Mouse (Mus musculus): Measurements from ENCODE around the gene Osbpl9.

The Osbpl9 gene

DNA sequence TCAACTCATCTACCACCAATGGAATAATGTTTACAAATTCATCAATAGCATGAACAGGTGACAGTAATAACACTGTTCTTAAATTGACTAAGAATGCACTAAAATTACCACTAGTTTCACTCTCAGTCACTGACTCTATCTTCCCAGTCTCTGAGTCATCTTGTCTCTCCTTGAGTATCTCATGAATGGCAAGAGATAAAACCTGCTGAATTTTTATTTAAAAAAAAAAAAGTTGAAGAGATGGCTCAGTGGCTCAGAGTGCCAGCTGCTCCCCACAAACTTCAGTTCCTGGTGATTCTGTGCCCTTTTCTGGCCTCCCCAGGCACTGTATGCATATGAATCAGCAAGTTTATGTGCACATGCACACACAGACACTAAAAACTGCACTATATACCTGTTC, 96.8 kb downstream of the Osbpl9 start:
- in situ Hi-C loops (cut with MseI, MboI): no loop called here

DNA sequence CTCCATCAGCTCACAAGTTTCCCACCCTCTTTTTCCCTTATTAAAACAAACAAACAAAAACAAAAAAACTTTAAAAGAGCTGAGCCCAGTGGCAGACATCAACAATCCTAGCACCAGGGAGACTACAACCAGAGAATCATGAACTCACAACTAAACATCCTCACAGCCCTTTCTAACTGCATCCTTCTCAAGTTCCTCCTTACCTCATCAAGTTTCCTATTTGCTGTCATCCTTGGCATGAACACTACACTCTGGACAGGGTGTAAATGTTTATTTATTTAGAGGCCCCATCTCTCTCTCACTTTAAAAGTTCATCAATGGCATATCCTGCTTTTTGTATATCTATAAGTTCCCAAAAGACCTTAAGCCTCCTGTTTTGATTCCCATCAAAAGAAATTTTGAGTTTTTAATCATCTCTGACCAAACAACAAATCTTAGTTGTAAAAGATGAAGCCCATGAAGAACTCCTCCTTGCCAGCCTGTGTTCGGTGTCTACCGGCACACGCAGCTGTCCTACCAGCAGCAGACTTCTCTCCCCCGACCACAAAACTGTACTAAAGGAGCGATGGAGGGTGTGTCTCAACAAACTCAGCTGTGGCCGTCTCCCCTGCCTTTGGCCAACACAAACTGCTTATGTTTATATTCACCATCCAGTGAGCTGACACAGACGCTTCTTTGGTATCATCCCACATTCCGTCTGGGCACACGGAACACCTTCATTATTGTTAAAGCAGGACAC, 98.8 kb downstream of the Osbpl9 start:
- in situ Hi-C loops (cut with MseI, MboI): no loop called here

DNA sequence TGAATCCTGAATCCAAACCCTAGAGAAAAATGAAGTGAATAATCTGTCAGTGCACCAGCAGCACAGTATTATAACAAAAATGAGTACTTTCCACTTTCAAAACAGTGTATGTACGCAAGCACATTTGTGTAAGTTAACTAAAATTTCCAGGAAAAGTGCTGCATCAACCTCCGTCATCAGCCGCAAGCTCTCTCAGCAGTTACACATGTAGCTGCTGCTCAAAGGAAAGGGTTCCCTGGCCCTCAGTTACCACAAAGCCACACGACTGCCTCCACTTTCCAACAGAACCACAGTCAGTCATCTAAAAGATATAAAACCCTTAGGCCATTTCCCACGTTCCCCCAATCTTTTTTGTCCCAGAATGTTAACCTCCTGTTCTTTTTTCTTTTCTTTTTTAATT, 99.5 kb downstream of the Osbpl9 start:
- in situ Hi-C loops (cut with MseI, MboI): no loop called here

DNA sequence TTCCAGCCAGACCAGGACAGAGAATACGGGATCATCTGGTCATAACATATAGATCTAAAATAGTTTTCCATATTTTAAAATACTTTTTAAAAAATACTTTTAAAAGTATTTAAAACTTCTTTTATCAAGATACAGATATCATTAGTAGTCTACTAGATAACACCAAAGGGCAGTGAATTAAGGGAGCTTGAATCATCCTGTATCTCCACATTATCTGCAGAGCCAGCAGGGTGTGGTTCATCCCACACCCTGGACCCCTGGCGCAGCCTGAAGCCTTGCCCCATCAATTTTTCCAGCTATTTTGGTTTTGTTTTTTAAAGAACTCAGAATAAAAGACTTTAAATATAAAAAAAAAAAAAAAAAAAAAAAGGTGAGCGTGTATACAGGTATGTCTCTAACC, 103.2 kb downstream of the Osbpl9 start:
- in situ Hi-C loops (cut with MseI, MboI): no loop called here

DNA sequence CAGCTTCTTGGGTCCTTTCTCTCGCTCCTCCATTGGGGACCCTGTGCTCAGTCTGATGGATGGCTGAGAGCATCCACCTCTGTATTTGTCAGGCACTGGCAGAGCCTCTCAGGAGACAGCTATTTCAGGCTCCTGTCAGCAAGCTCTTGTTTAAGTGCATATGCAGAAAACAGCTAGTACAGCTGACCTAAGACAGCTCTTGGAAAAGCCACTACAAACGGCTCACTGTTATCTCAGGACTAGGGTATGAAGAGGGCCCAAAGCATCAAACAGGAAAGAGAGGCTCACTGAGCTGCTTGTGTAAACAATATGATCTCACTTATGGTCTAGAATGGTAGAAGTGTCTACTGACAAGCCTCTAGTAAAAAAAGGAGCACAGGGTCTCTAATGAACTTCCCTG, 107.8 kb downstream of the Osbpl9 start:
- in situ Hi-C loops (cut with MseI, MboI): no loop called here

DNA sequence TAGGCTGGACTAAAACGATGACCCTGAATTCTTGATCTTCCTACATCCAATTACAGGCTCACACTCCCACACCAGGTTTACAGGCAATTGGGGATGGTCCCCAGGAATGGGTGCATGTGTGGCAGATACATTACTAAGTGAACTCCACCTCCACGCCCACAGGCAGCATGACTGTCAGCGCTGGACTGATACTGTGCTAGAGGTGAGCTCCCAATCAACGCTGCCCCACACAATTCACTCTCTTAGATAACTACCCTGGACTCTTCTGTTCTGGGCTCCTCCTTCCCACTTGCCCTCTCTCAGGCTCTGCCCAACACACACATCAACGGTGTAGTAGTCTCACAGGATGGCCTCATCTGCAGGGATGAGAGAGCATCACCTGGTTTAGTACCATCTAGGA, 109.7 kb downstream of the Osbpl9 start:
- in situ Hi-C loops (cut with MseI, MboI): no loop called here

DNA sequence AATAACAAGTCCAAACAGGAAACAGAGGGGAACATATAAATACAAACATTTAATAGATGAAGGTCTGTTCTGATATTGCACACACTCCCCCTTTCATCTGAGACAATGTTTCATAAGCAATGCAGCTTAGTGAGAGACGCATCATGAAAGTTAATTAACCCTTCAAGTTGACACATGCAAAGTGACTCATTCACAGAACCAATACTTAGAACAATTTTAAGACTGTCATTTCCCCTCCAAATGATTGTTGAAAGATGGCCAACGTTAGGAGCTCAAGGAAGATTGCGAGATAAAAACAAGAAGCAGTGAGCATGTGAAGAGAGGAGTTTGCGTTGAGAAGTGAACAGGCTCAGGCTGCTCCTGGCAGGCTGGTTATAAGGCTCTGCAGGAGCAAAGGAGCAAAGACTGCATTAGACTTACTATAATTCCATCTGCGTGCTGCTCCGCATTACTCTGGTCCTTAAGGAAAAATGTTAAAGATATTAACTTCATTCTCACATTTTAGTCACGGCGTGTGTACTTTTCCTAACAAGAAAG, 110.8 kb downstream of the Osbpl9 start:
- in situ Hi-C loops (cut with MseI, MboI): no loop called here

DNA sequence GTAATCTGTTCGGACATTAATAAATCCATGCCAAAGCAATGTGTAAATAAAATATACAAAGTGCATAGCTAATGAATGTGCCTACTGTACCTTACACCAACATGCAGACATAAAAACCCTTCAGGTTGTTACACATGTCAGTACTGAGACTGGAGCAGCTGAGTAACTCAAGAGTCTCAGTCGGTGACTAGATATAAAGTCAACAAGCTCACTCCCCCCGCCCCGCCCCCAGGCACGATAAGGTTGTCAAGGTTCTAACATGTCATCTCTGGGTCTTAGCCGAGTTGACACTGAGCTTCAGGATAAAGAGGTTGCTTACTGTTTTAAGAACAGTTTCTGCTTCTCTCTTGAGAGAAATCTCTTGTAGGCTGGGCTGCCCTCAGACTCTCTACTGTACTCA, 112.1 kb downstream of the Osbpl9 start:
- in situ Hi-C loops (cut with MseI, MboI): no loop called here

DNA sequence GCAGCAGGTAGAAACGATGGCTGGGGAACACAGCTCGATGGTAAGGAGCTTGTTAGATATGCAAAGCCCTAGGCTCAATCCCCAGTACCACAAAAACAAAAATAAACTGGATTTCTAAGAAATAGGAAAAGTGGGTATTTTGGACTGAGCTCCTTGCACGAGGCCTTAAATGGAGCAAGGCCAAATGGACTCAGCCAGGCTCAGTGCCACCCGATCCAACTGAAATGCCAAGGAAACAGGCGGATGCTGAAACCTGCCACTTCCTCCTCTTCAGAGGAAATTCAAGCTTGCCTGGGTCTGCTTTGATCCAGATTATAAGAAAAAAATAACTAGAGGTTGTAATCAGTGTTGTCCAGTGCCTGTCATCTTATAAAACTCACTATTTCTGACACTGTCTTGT, 112.9 kb downstream of the Osbpl9 start:
- in situ Hi-C loops (cut with MseI, MboI): no loop called here

DNA sequence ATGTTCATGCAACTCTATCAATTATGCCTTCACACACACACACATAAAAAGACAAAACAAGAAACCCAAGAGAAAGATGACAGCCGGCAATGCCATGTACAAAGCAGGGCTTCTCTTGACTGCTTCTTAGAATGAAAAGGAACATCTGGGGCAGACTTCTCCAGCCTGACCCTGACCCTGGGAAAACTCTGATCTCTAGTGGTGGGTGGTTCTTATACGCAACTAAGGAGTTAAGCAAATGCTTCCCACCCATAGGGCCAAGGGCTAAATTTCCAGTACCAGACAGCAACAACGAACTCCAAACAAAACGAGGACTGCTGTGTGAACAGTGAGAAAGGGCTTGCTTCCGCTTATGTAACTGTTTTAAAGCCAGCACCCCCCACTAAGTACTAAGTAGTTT, 122.0 kb downstream of the Osbpl9 start:
- in situ Hi-C loops (cut with MseI, MboI): no loop called here

DNA sequence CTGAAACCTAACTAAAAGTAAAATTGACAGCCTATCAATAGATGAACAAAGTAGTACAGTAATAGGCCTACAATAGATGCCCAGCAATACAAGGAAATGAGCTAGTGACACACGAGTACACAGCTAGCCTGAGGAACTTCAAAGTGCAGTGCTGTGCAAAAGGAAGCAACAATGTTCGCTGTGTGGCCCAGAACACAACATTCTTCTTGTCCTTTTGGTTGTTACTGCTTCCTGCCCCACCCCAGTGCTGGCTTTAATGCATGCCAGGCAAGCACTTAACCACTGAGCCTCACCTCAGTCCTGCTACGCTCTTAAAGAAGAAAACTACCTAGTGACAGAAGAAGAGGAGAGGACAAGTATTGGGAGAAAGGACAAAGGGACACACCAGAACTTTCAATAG, 122.4 kb downstream of the Osbpl9 start:
- in situ Hi-C loops (cut with MseI, MboI): no loop called here

DNA sequence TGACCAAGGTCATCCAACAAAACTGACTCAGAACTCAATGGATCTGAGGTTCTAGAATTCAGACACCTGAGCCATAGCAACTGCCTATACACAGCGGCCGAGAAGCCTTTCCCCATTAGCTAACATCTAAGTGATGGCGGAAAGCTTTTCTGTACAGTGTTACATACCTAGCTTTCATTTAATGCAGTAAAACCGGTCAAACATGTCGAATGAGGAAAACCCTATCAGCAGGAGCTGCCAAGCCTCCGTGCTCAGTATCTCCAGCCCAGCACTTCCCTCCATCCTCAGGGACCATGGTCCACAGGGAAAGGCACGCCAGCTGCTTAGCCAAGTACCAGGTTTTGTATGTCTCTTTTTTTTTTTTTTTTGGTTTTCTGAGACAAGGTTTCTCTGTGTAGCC, 123.1 kb downstream of the Osbpl9 start:
- in situ Hi-C loops (cut with MseI, MboI): no loop called here

DNA sequence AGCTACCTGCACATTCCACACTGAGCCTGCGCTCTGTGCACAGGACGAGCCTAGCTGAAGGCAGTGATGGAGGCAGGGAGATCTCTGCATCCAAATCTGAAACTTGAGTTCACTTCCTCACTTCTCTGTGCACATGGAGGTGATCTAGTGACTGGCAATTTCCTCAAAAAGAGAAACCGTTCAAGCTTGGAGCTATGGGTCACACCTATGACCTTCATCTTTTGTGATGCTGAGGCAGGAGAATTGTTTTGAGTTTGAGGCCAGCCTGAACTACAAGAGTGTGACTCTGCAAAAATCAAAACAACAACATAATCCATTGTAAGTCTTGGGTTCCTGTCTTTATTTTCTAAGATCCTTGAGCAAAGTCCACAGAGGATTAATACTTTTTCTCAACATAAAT, 128.8 kb downstream of the Osbpl9 start:
- in situ Hi-C loops (cut with MseI, MboI): no loop called here

DNA sequence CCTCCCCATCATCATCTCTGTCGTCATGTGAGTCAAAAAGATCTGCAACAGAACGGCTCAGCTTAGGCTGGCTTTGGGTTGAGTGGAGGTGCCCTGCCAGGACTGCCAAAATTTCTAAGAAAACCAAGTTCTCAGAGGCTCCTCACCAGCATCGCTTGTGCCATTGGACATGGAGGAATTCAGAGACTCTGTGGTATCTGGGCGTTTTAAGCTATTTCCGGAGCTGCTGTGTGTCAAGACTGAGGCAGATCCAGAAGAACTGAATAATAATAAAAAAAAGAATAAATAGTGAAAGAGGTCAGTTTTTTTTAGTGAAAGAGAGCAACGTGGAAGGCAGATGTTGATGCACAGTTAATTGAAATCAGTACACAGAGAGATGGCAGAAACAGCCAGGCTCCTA, 129.2 kb downstream of the Osbpl9 start:
- in situ Hi-C loops (cut with MseI, MboI): no loop called here

DNA sequence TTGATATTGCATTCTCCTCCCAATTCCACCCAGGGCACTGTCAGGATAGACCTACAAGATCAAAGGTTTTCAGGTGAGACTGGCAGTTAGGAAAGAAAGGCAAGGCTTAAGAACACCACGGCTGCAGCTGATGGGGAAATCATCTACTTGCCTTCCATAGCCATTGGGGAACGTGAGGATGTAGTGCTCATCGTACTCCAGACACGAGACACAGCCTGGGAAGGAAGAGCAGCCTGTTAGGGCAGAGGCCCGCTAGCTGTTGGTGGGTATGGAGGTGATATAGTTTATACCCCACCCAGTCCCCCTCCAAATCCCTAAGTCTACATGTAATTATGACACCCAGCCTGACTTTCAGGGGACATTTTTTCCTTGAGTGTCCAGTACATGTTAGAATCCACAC, 136.4 kb downstream of the Osbpl9 start:
- in situ Hi-C loops (cut with MseI, MboI): no loop called here

DNA sequence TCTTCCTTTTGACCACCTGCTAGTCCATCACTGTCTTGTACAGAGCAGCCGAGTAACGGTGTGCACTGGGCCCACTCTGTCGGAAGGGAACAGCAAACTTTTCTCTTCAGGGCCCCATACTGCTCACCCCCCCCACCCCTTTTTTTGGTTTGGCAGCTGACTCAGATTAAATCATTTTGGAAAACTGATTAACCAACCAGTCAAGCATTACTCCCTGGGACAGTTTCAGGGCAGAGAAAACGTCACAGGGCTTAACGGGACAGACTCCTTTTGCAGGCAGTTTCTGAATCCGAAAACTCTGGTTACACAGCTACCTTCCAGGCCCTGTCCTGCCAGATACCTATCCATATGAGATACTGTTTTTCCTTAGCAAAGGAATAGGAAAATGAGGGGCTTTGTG, 137.1 kb downstream of the Osbpl9 start:
- in situ Hi-C loops (cut with MseI, MboI): no loop called here

DNA sequence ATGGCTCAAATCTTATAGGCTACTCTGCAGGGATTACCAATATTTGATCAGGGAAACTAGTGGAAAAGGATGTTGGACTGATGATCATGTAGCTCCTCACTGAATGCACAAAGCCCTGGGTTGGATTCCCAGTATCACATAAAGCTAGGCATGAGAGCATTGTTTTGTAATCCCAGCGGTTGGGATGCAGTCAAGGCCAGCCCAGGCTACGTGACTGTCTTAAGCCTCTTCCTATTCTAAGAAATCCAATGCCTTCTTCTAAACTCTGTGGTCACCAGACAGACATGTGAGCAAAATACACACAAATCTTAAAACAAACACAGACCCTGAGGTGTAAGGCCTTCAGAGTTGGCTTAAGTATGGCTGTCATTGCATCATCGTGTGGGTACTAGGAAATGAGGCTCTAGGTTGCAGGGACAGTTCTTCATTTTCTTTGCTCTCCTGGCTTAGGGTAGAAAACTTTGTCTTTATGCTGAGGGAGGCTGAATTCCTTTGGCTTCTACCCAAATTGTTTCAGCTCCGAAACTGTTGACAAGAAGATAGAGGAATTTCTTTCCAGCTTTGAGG, 142.7 kb downstream of the Osbpl9 start:
- in situ Hi-C loops (cut with MseI, MboI): no loop called here

DNA sequence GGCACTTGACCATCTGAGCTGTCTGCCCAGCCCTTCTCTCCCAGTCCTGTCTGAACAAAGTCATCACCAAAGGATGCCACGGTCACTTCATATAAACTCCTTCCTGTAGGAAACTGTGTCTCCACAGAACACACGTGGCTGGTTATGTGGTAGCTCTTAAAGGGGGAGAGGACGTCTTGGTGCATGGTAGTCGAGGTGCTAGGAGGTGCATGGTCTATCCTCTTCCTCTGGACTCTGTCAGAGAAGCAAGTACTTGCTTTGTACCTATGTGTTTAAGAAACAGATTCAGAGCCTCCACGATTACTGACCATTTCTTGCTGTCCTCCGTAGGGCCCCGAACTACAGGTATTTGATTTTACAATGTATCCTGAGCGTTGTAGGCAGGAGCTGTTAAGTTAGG, 144.4 kb downstream of the Osbpl9 start:
- in situ Hi-C loops (cut with MseI, MboI): no loop called here

DNA sequence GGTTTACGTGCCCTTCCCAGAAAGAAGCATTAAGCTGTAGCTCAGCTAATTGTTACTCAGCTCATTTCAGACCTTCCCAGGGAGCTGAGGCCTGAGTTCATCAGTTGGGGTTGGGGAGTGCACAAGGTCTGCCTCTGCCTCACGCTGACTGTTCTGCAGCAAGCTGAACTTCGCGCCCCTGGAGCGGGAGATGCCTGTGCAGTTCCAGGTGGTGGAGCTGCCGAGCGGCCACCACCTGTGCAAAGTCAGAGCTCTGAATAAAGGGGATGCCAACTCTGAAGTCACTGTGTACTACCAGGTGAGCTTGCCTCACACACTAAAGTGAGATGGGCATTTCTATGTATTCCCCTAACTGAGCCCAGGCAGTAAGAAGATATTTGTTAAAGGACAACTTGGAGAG, 145.7 kb downstream of the Osbpl9 start:
- in situ Hi-C loops (cut with MseI, MboI): no loop called here

DNA sequence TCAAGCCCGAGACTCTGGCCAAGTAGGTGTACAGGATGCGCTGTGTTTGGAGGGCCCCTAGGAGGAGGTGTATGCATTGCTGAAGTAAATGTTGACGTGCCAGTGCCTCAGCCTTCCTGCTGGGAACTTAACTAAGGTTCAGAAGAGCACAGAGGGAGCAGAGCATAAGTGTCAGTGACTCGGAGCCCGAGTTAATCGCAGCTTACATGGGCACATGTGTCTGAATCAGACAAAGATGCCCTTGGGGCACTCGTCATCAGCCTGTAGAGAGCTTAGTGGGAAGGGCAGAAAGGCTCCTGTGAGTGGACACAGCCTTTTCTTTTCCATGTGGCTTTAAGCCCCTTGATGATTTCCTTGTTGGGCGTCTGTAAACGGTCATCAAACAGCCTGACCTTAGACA, 148.1 kb downstream of the Osbpl9 start:
- in situ Hi-C loops (cut with MseI, MboI): no loop called here

DNA sequence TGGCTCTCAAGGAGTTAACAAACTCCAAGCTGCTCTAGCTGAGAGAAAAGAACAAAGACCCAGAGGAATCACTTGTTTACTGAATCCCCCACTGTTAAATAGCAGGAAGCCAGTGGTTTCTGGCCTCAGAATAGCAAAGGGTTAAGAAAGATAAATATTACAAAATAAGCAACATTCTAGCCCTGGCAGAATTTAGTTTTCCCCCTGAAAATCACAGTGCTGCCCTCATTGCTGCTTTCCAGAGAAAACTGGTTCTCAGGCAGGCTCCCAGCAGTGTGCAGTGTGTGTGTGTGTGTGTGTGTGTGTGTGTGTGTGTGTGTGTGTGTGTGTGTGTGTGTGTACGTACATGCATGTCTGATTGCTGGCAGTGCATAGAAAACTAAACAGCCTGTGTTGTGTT, 149.8 kb downstream of the Osbpl9 start:
- in situ Hi-C loops (cut with MseI, MboI): no loop called here

DNA sequence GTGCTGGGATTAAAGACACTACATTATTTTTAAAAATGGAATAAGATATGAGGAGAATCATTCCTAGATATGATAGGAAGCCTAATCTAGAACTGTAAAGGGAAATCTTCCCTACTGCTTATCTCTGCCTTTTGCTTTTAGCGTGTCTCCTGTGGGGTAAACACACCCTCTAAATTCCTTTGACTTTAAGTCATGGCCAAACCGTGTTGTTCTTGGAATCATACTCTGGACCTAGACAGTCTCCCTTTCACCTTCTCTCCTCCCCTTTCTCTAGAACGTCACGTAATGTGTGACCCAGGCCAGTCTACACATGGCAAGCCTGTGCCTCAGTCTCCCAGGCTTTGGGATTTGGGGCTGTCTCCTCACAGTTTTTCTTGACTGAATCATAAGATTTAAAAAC, 153.8 kb downstream of the Osbpl9 start:
- in situ Hi-C loops (cut with MseI, MboI): no loop called here

DNA sequence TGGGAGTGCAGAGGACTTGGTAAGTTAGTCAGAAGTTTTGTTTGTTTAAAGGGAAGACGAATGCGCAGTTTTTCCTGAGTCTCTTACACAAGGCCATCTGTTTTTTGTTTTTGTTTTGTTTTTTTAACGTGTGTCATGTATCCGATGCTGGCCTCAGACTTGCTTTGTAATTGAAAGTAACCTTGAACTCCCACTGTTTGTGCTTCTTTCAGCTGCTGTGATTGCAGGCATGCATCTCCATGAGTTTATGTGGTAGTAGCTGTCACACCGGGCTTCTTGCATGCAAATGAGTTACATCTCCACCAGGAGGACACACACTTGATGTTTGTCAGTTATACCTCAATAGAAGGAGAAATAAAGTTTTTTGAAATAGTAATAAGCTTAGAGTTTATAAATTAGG, 158.3 kb downstream of the Osbpl9 start:
- in situ Hi-C loops (cut with MseI, MboI): no loop called here

DNA sequence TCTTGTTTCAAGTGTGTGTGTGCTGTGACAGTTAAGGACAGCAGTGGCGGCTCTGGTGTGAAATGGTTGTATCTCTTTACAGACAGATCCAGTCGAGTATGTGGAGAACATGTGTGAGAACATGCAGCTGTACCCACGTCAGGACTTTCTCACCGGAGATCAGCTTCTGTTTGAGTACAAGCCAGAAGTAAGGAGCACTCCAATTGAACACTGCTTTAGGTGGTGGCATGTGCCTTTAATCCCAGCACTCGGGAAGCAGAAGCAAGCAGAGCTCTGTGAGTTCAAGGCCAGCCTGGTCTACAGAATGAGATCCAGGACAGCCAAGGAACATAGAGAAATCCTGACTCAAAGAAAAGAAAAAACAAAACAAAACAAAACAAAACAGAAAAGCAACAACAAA, 158.8 kb downstream of the Osbpl9 start:
- in situ Hi-C loops (cut with MseI, MboI): no loop called here
